Mouse (Mus musculus) E14TG2a.4 (cell line): ENCODE results near the gene Cnnm2.

ENCODE experiments used
- CTCF ChIP-seq: conservative IDR thresholded peaks from 2 replicates; pipeline ENCODE4 v1.5.1; 2014; ENCODE audit warnings: low read length
- NANOG ChIP-seq: IDR thresholded peaks from 2 replicates; pipeline ENCODE4 v1.6.1; 2014; ENCODE audit warnings: borderline replicate concordance, low read length, mixed read lengths

- TF ChIP-seq CTCF: no peak
- no peak for TF ChIP-seq NANOG
These were observed 116.5 kb downstream of the Cnnm2 start for GRCm38 (mm10) chr19:46877886-46878285.
